Mouse (Mus musculus): ENCODE measurements at regions not wholly inside any gene's neighbourhood (a gene's known extent, or its start where the extent isn't known, plus 50 kb on each side); places are given as distances from the start of the nearest gene placed in this dataset.

DNA sequence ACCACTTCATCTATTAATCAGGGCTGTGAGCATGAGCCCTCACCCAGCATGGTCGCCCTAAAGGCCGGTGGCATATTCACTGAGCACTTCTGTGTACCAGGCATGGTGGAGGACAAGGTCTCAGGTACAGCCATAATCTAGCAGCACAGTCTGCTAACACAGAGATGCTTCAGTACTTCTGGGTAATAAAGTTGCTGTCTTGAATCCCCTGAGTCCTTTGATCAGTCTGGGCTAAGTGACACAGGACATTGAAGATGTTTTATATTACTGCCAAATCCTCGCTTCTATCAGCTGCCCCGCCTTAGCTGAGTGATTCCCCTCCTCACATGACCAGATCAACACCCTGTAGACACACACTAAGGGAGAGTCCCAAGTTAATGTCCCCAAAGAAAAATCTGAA is 296.5 kb downstream of the Mycn start:
- TF ChIP-seq GATA1 (IDR thresholded peaks at IDR 0.05; ENCODE audit: low read length) = no peak
- no peak for TF ChIP-seq TAL1 (IDR thresholded peaks at IDR 0.05; ENCODE audit: low read length)
